Mouse (Mus musculus) midbrain, postnatal 0 days (tissue): ENCODE measurements around the gene Shb. TPM values are rescaled to one million over a fixed set of nuclear protein-coding genes. Genes with fewer than 3 reads are reported as not detected.

Source experiments
- ATAC-seq: fragments of 200-750 bp; cut with Nextera tagmentation; 2 replicates; pipeline ENCODE4 v1.8.0; 2017; ENCODE audit warnings: moderate number of reproducible peaks, mild to moderate bottlenecking, moderate TSS enrichment, moderate library complexity; ENCODE audit not compliant: low FRiP score
- DNase-seq: peaks from one replicate; pipeline ENCODE4 v3.0.0-alpha.2; 2015; ENCODE audit warnings: low spot score
- H3K27ac ChIP-seq: fragments of 300-500 bp; sonication (generic); 2 replicates; pipeline ENCODE4 v1.5.1; 2014; ENCODE audit warnings: low read depth, mild to moderate bottlenecking, low read length, mixed read lengths
- H3K27me3 ChIP-seq: fragments of 300-500 bp; sonication (generic); 2 replicates; pipeline ENCODE4 v1.6.1; 2014; ENCODE audit warnings: low read length, control low read depth, mixed read lengths; ENCODE audit not compliant: insufficient read depth
- H3K36me3 ChIP-seq: fragments of 300-500 bp; sonication (generic); 2 replicates; pipeline ENCODE4 v1.6.1; 2014; ENCODE audit warnings: low read length, control low read depth, mixed read lengths; ENCODE audit not compliant: insufficient read depth
- H3K4me1 ChIP-seq: fragments of 300-500 bp; sonication (generic); 2 replicates; pipeline ENCODE4 v1.6.1; 2014; ENCODE audit warnings: mild to moderate bottlenecking, control low read depth, antibody characterized with exemption, low read length, mixed read lengths; ENCODE audit not compliant: insufficient read depth
- H3K4me2 ChIP-seq: fragments of 300-500 bp; sonication (generic); 2 replicates; pipeline ENCODE4 v1.6.1; 2014; ENCODE audit warnings: low read depth, mild to moderate bottlenecking, low read length, mixed read lengths; ENCODE audit not compliant: poor library complexity, severe bottlenecking
- H3K4me3 ChIP-seq: fragments of 300-500 bp; sonication (generic); 2 replicates; pipeline ENCODE4 v1.5.1; 2014; ENCODE audit warnings: low read depth, mild to moderate bottlenecking, low read length, moderate library complexity
- H3K9ac ChIP-seq: fragments of 300-500 bp; sonication (generic); replicated peaks from 2 replicates; pipeline ENCODE4 v1.6.1; 2014; ENCODE audit warnings: mild to moderate bottlenecking, low read length, moderate library complexity, mixed read lengths; ENCODE audit not compliant: poor library complexity, severe bottlenecking
- H3K9me3 ChIP-seq: fragments of 300-500 bp; sonication (generic); 2 replicates; pipeline ENCODE4 v1.6.1; 2016; ENCODE audit warnings: low read length, control low read depth
- CTCF ChIP-seq: IDR thresholded peaks from 2 replicates; pipeline ENCODE4 v1.5.1; 2016; ENCODE audit warnings: antibody characterized with exemption, mild to moderate bottlenecking
- WGBS: fragments of 180-500 bp; shearing (Covaris S2); extraction: QIAGEN DNeasy Blood & Tissue Kit; methylation state at CpG from one replicate; pipeline ENCODE4 v1.1.7; 2014; 5-methylcytosine and 5-hydroxymethylcytosine counted together
- polyA plus RNA-seq: library from polyadenylated mRNA; unstranded; fragments of >200 nt; fragmentation: Nextera tagmentation; extraction: Ambion mirVana; gene quantifications from 2 replicates; pipeline ENCODE4 v1.2.1, GENCODE M21; 2015
- total RNA-seq: library from RNA; depleted of rRNA; stranded (reverse); fragments of >200 nt; gene quantifications from 2 replicates; pipeline ENCODE4 v1.2.3, GENCODE M21; 2014

Shb gene
- total and polyA plus RNA-seq, 2 experiments from 2014 or later, result 5.8 to 21.9 TPM

DNA sequence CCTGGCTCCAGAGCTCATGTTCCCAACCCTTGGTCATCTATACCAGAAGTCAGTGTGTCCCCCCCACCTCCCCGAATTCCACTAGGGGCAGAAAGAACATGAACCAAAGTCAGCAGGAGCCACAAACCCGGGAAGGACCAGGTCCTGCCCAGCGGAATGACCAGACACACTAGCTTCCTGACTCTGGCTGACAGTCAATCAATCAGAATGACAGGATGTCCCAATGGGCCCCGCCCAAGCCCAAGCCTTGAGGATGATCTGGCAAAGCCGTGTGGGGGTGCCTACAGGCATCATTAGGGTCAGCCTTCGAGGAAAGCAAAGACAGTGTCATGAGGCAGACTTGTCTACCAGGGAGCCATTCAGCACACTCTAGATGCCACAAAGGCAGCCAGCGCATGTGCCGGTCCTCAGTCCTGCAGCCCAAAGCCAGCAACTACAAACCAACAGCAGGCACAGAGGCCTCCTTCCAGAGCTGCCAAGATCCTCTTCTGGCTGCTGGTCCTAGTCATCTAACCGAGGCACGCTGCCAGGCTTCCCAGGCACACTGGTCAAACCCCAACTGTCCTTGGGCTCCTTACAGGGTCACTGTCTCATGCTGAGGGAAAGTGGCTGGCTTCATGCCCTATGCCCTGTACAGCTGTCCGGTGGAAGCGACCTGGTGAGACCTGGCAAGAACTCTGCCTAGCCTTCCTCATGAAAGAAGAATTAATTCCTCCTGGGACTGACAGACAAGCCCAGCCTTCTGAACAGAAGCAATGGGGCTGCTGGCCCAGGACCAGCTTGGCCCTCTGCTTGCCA lies 65.0 kb downstream of the Shb start:
- WGBS, result 69% methylated on average over 12 of the region's 12 CpGs
- H3K4me1 ChIP-seq, result no peaks in the 10 kb centered on the region
- H3K4me2 ChIP-seq, result no peak overlapping the region
- no peak overlapping the region for H3K9ac ChIP-seq
- peak; percentile 64; the same call in 1 of the 2 replicates for ATAC-seq
- no peaks in the 10 kb centered on the region for H3K9me3 ChIP-seq
- no peaks in the 10 kb centered on the region for H3K27me3 ChIP-seq
- no peak overlapping the region for H3K27ac ChIP-seq
- peak; percentile 94 for DNase-seq
- H3K4me3 ChIP-seq, result no peak overlapping the region
- TF ChIP-seq CTCF, result no peak
- H3K36me3 ChIP-seq, result no peaks in the 10 kb centered on the region

DNA sequence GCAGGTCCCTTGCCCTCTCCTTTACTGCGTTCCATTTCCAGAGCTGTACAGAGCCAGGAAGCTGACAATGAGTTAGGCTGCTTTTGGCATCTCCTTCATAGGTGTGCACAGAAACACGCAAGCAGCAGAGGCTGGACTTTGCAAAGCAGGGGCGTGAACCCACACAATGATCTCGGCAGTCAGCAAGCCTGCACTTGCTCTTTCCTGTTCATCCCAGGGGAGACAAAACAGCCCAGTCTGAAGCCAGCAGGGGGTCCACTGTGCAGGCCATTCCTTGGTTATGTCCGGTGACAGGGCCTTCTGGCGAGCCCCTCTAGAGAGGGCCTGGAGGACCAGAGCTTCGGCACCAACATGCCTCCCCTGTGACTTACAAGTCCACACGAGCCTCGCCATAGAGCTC lies 67.3 kb downstream of the Shb start:
- no peak overlapping the region for H3K4me2 ChIP-seq
- no peaks in the 10 kb centered on the region for H3K9me3 ChIP-seq
- H3K27me3 ChIP-seq, result no peaks in the 10 kb centered on the region
- no peak for ATAC-seq
- 74% methylated on average over 9 of the region's 9 CpGs for WGBS
- no peak overlapping the region for H3K27ac ChIP-seq
- no peak for TF ChIP-seq CTCF
- H3K4me3 ChIP-seq, result no peak overlapping the region
- DNase-seq, result no peak
- H3K36me3 ChIP-seq, result no peaks in the 10 kb centered on the region
- no peaks in the 10 kb centered on the region for H3K4me1 ChIP-seq
- no peak overlapping the region for H3K9ac ChIP-seq

GRCm38 (mm10) chr4:45464528-45464927 lies 67.7 kb downstream of the Shb start:
- H3K36me3 ChIP-seq, result no peaks in the 10 kb centered on the region
- H3K9ac ChIP-seq, result no peak overlapping the region
- 69% methylated on average over 12 of the region's 12 CpGs for WGBS
- no peak for ATAC-seq
- no peak for TF ChIP-seq CTCF
- no peak overlapping the region for H3K27ac ChIP-seq
- H3K4me3 ChIP-seq, result no peak overlapping the region
- no peak overlapping the region for H3K4me2 ChIP-seq
- H3K9me3 ChIP-seq, result no peaks in the 10 kb centered on the region
- no peaks in the 10 kb centered on the region for H3K4me1 ChIP-seq
- no peak for DNase-seq
- no peaks in the 10 kb centered on the region for H3K27me3 ChIP-seq

- H3K27me3 ChIP-seq, result no peaks in the 10 kb centered on the region
- ATAC-seq, result no peak
- H3K36me3 ChIP-seq, result no peaks in the 10 kb centered on the region
- no peaks in the 10 kb centered on the region for H3K9me3 ChIP-seq
- no peak overlapping the region for H3K4me3 ChIP-seq
- no peak overlapping the region for H3K9ac ChIP-seq
- H3K27ac ChIP-seq, result no peak overlapping the region
- WGBS, result 98% methylated on average over 3 of the region's 3 CpGs
- no peak for TF ChIP-seq CTCF
- no peak overlapping the region for H3K4me2 ChIP-seq
- no peak for DNase-seq
- H3K4me1 ChIP-seq, result no peaks in the 10 kb centered on the region
Measured at GRCm38 (mm10) chr4:45464123-45464522, 68.1 kb downstream of the Shb start.

DNA sequence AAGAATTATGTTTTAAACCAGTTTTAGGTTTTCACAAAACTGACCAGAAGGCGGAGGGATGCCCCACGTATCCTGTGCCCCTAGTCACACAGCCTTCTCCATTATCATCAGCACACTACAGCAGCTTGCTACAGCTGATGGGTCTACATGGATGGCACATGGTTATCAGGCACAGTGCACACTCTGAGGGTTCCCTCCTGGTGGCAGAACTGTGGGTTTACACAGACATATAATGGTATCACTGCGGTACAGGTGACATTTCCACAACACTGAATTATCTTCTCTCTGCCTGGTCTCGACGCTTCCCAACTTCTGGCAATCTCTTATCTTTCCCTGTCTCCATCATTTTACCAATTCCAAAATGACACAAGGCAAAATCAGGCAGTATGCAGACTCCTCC lies 69.6 kb downstream of the Shb start:
- DNase-seq, result no peak
- H3K9me3 ChIP-seq, result no peaks in the 10 kb centered on the region
- no peak overlapping the region for H3K27ac ChIP-seq
- H3K4me1 ChIP-seq, result no peaks in the 10 kb centered on the region
- H3K4me3 ChIP-seq, result no peak overlapping the region
- ATAC-seq, result no peak
- no peaks in the 10 kb centered on the region for H3K36me3 ChIP-seq
- no peaks in the 10 kb centered on the region for H3K27me3 ChIP-seq
- H3K4me2 ChIP-seq, result no peak overlapping the region
- TF ChIP-seq CTCF, result peak; percentile 40
- no peak overlapping the region for H3K9ac ChIP-seq
- 81% methylated on average over 5 of the region's 5 CpGs for WGBS

- H3K27ac ChIP-seq, result no peak overlapping the region
- no peak overlapping the region for H3K4me2 ChIP-seq
- ATAC-seq (no peak), DNase-seq (peak; percentile 30)
- 17% methylated on average over 7 of the region's 7 CpGs for WGBS
- H3K27me3 ChIP-seq, result no peaks in the 10 kb centered on the region
- H3K9me3 ChIP-seq, result no peaks in the 10 kb centered on the region
- H3K4me3 ChIP-seq, result no peak overlapping the region
- no peaks in the 10 kb centered on the region for H3K4me1 ChIP-seq
- no peak for TF ChIP-seq CTCF
- H3K9ac ChIP-seq, result no peak overlapping the region
- H3K36me3 ChIP-seq, result no peaks in the 10 kb centered on the region
Measured at GRCm38 (mm10) chr4:45461661-45462060, 70.6 kb downstream of the Shb start.
